Mouse (Mus musculus): ENCODE measurements around the gene Hk1.
A peak's percentile ranks its signal among the peaks of the same experiment; 100 is the strongest.

Gene Hk1

DNA sequence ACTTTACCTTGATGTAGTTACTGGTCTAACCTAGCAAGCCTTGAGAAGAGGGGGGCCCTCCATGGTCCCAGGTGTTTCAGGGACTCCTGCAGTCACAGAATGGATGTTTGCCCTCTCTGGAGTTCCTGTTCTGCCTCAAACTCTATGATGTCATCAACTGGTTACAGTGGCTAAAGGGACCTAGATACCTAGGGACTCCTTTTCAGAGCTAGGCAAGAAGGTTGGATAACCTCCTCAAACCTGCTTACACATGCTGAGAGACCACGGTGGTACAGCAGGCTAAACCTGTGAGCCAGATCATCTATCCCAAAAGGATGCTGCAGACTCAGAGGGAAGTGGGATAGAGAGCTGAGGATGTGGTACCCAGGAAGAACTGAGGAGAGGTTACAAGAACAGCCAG is at the start of gene Hk1:
TSS of gene Hk1 (minus strand) at position 101 of the 400 bp plus-strand sequence.
- DNase-seq (ENCODE audit: extremely low read depth, insufficient read length, low spot score), result no peak

DNA sequence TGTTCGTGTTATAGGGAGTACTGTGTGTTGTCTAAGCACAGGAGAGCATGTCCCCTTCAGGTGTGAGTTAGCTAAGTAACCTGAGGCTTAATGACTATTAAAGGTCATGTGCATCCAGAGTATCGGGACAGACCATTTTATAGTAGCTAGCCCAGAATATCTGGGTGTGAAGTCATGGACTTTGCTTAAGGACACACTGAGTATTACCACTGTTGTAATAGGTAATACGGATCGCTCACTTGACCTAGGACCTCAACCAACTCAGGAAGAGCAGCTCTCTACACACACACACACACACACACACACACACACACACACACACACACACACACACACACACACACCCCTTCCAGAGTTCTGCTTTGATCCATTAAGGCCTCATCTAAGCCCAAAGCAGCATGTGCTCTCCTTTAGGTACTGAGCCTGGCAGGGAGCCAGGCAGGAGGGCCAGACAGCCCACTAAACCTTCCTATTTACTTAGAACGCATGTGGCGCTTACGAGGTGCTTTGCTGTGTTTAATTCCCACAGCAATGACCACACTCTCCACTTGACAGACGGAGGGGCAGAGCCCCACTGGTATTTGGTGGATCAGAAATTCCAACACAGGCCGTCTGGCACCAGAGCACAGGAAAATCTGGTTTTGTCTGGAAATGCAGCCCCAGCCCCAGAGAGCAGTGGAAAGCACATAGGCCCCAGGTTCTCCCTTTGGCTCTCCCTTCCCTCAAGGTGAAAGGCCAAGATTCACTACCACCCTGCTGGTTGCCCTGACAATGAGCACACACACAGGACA is 45.6 kb upstream of the Hk1 start:
- no peak for DNase-seq (ENCODE audit: extremely low read depth, insufficient read length, low spot score)

DNA sequence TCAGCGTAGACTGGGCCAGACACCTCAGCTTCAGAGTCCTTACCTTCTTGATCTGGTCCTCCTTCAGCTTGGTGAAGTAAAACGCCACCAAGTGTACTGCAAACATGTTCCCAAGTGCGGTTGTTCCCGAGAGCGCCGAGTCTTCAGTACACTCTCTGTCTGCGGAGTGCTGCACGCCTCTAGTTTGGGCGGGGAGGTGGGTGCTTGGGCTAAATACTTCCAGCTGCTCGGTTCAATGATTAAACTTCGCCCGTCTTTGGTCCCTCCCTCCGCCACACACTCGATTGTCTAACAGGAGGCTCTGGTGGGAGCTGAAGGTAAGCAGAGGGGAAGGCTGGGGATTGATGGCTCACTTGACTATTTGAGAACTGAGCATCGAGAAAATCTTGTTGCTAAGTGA is 42.5 kb upstream of the Hk1 start, which contains the start of gene Hkdc1:
TSS of gene Hkdc1 (minus strand) at position 237 of the 400 bp plus-strand sequence.
- DNase-seq (ENCODE audit: extremely low read depth, insufficient read length, low spot score), result no peak

DNA sequence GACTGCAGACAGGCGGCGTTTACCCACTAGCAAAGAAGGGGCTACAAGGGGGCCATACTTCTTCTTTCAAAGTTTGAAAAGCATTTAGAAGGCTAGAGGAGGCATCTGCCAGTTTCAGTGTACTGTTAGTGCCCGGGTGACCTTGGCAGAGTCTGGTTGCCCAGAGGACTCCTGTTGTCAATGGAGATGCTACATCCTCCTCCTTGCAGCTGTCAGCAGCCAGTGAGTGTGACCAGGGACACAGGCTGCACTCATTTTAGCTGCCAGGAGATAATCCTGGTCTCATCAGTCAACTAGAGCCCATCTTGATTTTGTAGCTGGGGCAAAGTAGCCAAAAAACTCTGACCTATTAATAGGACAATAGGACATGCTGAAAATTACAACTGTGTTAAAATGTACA is 41.4 kb upstream of the Hk1 start:
- no peak for DNase-seq (ENCODE audit: extremely low read depth, insufficient read length, low spot score)

DNA sequence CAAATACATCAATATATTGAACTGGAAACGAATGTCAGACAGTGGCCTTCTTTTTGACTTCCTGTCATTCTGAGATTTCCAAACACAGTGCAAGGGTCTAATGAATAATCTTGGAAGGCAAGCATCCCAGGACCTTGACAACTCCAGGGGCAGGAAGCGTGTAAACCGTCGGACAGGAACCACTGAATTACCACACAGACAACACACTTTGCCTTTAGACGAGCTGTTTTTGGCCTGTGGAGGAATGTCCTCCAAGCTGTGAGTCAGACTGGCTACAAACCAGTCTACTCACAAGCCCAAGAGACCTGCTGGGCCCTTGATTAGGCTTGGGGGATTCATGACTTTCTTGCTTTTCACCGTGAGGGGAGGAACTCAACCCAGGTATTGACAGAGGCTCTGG is 40.7 kb upstream of the Hk1 start:
- DNase-seq (ENCODE audit: extremely low read depth, insufficient read length, low spot score), result no peak

DNA sequence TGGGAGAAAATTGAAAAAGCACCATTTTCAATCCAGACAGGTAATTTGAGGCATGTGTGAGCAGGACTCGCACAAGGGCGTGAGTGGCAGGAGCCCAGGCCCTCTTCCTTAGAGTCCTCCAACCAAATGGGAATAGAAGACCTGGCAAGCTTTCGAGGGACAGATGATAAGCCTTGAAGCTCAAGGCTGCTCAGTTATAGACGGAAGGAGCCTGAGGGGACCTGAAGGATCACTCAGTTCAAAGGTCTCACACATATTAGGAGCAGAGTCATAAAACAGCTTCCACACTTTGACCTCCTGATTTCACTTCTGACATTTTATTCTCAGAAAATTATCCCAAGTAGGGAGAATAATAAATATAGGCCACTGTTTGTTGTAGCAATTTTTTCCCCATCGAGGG is 39.7 kb upstream of the Hk1 start:
- no peak for DNase-seq (ENCODE audit: extremely low read depth, insufficient read length, low spot score)

DNA sequence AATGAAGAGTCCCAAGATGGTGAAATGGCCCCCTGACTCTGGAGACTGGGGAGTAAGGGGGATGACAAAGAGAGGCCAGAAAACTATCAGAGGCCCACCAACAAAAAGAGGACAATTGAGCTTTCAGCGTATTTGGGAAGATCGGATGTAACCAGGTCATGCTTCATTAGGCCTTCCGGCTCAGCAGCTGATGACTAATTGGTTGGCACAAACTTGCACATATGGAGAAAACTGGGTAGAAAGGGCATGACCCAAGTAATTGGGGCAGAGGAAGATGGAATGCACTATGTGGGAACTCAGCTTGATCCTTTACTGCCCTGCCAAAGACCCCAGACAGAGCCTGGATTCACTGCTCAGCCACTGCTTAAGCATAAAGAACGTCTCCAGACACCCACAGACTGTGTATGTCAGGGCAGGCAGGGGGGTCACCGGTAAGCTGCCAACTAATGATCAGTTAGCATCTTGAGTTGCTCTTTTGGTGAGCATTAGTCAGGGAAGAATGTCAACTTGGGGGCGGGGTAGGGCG is 39.2 kb upstream of the Hk1 start:
- peak; percentile 25 for DNase-seq (ENCODE audit: extremely low read depth, insufficient read length, low spot score)

DNA sequence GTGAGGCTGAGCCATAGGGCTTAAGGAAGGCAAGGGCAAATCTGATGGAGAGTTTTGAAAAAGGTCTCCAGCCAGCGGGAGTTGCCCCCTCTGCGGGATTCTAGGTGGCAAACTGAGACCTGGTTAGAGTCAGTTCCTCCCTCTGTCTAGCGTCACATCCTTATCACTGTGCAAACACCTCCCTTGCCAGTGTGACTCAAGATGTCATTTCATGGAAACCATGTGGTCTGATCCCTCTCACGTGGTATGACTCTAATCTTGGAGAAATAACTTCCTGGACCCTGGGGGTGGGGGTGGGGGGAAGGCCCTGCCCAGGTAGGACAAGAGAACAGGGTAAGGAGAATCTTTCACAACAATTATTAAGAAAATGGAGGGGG is 33.9 kb upstream of the Hk1 start:
- no peak for DNase-seq (ENCODE audit: extremely low read depth, insufficient read length, low spot score)

DNA sequence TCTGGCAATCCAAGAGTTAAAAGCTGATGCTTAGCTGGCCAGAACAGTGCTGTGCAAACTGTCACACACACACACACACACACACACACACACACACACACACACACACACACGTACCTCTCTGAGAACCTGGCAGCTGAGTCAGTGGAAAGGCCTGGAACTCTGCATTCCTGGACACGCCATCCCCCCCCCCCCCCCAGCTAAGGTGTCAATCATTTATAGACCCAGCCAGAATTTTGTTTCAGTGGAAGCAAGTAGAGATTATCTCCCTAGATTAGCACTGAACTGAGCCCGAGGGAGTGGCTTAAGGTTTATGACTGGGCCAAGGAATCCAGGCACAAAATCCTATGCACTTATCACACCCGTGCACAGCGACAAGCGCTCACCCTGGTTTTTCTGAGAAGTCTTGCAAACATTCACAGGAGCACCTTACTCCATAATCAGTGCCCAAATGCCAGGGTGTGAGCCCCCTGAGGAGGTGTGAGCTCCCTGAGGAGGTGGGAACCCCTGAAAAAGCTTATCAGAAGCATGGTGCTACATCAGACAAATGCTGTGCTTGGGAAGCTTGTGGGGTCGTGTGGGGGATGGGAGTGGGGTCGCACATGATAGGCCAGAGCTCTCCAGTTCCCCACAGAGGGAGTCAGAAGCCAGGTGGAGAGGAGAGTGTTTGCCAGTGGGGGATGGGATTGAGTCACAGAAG is 33.3 kb upstream of the Hk1 start:
- no peak for DNase-seq (ENCODE audit: extremely low read depth, insufficient read length, low spot score)

DNA sequence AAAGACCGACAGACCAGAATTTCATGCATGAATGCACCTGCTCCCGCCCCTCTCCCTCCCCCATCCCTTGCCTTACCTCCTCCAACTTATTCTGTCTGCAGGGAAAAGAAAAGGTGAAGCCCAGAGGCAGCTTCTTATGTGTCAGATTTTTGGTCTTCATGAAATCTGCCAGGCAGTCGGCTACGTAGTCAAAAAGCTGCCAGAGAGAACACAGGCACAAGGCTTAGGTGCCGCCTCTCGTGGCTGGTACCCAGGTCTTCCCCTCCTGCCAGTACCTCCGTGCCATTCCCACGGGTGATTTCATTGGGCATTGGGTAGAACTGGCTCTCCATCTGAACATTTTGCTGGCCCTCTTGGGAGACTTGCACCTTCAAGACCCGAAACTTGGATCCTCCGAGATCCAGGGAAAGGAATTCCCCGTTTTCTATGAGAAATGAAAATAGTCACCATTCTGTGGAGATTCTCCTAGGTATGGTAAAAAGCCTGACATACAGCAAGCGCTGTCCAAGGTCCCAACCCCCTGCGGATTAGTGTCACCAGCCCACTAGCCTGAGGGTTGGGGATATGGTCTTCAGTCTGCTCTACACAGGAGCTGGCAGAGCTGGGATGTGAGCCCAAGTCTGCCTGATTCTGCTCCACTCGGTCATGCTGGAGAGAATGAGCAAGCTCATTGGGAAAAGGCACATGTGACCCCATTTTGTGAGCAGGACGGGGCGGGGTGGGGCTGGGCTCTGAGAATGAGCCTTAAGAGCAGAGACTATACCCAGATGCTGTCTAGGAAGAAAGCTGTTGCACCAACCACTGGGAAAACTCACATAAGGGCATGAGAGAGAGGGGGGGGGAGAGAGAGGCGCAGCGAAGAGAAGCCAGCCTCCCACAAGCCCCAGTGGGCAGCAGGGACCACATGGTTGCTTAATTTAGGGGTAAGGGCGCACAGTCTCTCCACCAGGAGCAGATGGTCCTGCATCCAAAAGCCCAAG is 32.0 kb upstream of the Hk1 start:
- no peak for DNase-seq (ENCODE audit: extremely low read depth, insufficient read length, low spot score)

DNA sequence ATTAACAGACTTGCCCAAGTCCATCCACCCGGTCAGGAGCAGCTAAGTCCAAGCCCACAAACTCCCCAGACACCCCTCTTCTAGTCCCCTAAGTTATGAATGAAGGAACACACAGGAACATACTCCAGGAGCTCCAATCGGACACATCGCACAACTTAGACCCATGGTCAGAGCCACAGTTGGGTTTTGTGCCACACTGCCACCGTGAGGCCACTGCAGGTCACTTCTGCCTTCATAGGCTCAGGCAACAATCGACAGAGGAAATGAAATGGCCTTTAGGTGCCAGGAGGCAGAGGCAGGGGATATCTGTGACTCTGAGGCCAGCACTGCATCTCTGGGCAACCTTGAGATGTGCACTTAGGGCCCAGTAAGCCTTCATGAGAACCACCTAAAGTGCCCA is 31.2 kb upstream of the Hk1 start:
- peak; percentile 20 for DNase-seq (ENCODE audit: extremely low read depth, insufficient read length, low spot score)

DNA sequence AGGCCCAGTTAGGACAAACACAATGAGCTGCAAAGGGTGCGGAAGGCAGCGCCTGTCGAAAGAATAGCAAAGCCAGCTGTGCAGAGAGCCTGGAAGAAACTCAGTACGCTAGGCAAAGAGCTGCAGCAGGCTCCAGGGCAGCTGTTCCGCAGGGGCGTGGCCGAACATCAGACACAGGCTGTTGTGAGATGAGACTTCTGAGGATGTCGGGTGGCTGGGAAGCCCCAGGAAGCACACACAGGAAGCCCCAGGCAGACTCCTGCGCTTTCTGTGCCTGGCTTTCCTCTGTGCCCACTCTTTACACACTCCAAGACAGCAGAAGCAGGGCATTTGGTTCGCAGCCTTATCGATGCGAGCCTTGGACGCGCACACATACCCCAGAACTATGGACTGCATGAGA is 25.2 kb upstream of the Hk1 start:
- DNase-seq (ENCODE audit: extremely low read depth, insufficient read length, low spot score), result no peak

DNA sequence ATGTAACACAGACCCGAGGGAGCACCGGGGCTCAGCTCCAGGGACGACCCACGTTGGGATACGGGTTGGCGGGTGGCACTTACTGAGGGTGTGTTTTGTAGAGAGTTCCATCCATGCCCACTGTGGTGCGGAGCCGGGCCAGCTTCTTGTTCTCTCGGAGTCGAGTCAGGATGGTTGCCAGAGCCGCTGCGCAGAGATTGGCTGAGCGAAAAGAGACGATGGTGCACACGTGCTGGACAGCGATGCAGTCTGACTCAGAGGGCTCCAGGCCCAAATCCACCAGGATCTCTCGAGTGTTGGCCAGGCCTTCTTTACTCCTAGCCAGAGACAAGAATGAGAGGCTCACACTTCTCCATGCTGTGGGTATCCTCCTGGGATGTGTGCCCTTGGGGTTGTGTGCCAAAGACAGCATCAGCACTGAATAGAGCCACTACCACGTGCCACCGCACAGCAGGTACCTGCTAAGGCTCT is 22.0 kb upstream of the Hk1 start:
- DNase-seq (ENCODE audit: extremely low read depth, insufficient read length, low spot score), result peak; percentile 42

DNA sequence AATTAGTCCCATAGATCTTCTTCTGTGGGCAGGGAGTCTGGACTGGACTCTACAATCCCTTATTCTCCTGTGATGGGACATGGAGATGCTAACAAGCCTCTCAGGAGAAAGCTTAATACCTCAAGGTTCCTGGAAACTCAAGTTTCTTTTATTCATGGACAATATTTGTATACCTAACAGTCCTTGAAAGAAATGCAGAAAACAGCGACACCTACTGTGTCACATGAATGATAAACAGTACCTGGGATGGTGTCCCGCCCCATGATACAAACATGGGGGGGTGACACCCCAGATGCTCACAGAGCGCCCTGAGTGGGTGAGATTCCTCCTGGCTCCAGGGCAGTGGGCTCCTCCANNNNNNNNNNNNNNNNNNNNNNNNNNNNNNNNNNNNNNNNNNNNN is 3.3 kb upstream of the Hk1 start:
- no peak for DNase-seq (ENCODE audit: extremely low read depth, insufficient read length, low spot score)

DNA sequence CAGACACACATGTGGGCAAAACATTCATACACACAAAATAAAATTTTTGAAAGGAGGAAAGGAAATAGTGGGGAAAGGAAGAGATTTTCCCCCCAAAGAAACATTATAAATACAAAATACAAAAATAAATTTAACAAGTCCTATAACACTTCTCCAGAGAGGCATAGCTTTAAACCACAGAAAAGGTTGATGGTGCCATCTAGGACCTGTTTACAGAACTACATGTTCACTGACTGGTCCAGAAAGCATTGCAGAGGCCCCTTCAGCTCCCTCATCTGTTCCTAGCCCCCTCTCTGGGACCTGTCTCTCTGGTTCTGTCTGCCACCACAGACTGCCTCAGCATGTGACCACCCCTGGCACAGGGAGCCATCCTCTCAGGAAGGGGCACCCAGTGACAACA is 1.2 kb upstream of the Hk1 start:
- DNase-seq (ENCODE audit: extremely low read depth, insufficient read length, low spot score), result no peak

DNA sequence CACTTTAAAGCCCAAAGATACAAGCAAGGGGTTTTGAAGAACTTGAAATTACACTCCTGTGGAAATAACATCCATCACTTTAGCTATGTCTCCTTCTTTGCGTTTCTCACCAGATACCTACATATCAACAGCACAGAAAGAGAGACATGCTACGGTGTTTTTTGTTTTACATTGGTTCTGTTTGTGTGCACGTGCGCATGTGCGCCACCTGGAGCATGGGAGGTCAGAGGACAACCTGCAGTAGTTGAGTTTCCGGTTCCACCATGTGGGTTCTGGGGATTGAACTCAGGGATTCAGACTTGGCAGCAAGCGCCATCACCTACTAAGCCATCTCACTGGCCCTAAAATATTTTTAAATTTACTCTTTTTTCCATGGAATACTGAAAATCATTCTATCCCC is 20.9 kb downstream of the Hk1 start:
- DNase-seq (ENCODE audit: extremely low read depth, insufficient read length, low spot score), result no peak

DNA sequence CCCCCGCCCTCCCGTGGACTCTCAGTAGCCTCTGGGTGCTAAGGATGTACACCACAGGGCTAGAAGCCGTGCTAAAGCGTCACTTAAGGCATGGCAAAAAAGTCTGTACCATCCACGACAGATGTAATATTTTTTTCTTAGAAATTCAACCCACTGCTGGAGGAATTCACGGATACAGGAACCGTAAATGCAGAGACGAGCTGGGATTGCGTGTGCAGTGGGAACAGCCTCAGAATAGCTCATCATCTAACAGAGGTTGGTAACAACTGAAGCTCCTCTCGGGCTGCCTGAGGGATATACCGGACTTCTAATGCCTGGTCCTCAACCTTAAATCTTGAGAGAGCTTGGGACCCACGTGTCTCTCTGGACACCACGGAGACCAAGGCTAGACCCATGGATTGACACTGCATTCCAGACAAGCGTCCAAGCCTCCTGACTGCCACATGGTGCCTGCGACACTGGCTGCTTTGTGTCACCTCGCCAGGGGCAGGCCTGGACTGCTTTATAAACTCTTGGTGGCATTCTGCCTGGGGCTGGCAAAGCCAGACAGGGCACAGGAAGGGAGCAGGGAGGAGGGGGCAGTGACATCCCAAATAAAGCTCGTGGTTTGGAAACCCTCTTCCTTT is 23.5 kb downstream of the Hk1 start:
- peak; percentile 37 for DNase-seq (ENCODE audit: extremely low read depth, insufficient read length, low spot score)

DNA sequence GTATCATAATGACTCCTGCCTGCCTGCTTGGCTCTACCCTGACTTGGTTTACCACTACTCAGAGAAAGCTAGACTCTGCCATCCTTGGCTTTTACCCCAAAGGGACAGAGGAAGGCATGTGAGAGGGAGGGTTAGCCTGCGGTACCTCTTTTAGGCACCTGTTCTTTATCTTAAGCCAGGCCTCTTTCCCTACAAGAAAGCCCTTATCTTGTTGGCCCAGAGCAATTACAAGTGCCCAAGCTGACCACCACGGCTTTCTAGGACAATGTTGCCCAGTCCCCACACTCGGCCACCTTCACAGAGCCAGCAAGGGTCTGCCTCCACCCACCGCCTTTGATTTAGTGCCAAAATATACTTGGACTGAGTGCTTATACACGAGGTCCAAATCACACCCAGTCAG is 34.6 kb downstream of the Hk1 start:
- no peak for DNase-seq (ENCODE audit: extremely low read depth, insufficient read length, low spot score)

DNA sequence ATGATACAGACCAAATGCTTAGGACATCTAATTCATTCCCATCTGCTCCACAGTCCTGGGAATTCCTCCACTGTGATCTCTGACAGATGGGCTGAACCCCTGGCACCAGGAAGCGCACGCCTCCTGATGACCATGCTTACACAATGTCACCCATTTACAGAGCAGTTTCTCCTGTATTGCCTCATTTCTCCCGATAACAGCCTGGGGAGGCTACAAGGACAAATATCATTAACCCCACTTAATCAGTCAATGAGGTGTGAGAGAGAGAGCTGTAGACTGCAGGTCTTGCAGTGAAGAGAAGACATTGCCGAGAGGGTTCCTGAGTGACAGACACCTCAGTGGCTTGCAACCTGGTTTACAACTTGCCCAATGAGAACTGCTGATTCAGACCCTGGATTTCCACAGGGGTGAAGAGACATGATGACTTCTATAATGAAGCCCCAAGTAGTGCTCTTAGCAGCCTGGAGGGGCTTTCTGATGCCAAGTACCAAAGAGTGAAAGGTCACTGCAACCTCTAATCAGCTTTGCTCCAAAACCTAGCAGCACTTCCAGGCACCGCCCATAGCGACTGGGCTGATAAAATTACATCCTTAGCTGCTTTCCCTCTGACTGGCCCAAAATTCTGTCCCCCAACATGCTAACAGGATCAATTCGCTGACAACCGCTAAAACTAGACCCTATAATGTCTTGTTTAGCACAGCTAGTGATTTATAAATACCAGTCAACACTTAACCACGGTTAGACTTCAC is 35.5 kb downstream of the Hk1 start:
- DNase-seq (ENCODE audit: extremely low read depth, insufficient read length, low spot score), result no peak

DNA sequence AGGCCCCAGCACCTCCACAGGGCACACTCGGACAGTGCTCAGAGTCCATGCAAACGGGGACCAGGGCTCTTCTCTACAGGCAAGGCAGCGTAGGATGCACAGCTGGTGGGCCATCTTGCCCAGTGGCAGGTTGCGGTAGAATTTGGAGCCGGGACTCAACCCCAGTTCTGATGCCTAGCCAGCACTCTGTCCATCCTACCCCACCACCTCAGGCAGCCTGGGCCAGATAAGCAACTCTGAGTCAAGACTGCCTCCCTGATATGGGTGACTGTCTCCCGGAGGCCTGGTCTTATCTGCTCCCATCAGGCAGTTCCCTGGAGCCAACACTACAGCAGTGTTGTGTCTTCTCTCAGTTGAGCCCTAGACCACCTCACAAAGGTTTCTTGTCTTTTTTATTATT is 37.2 kb downstream of the Hk1 start:
- no peak for DNase-seq (ENCODE audit: extremely low read depth, insufficient read length, low spot score)

All from 3134 (cell line).